Mouse (Mus musculus) midbrain, embryonic 13.5 days (tissue): ENCODE measurements at regions not wholly inside any gene's neighbourhood (a gene's known extent, or its start where the extent isn't known, plus 50 kb on each side); places are given as distances from the start of the nearest gene placed in this dataset.
"Not testable (repeated sequence)": the region's sequence is repeated elsewhere in the genome, so short reads cannot be mapped to it uniquely, and the experiment has no call there.

Source experiments
- ATAC-seq: fragments of 200-750 bp; cut with Nextera tagmentation; 2 replicates; pipeline ENCODE4 v1.8.0; 2017; ENCODE audit warnings: mild to moderate bottlenecking, moderate TSS enrichment, moderate library complexity
- H3K27ac ChIP-seq: fragments of 300-500 bp; sonication (generic); 2 replicates; pipeline ENCODE4 v1.5.1; 2015; ENCODE audit warnings: inconsistent platforms, mild to moderate bottlenecking, moderate library complexity
- H3K27me3 ChIP-seq: fragments of 300-500 bp; sonication (generic); 2 replicates; pipeline ENCODE4 v1.6.1; 2015; ENCODE audit warnings: mild to moderate bottlenecking, inconsistent platforms
- H3K36me3 ChIP-seq: fragments of 300-500 bp; sonication (generic); 2 replicates; pipeline ENCODE4 v1.6.1; 2015; ENCODE audit warnings: mild to moderate bottlenecking, inconsistent platforms
- H3K4me1 ChIP-seq: fragments of 300-500 bp; sonication (generic); replicated peaks from 2 replicates; pipeline ENCODE4 v1.6.1; 2015; ENCODE audit warnings: inconsistent platforms
- H3K4me2 ChIP-seq: fragments of 300-500 bp; sonication (generic); replicated peaks from 2 replicates; pipeline ENCODE4 v1.6.1; 2015; ENCODE audit warnings: moderate library complexity, mild to moderate bottlenecking, inconsistent platforms
- H3K4me3 ChIP-seq: fragments of 300-500 bp; sonication (generic); replicated peaks from 2 replicates; pipeline ENCODE4 v1.5.1; 2015; ENCODE audit warnings: mild to moderate bottlenecking, inconsistent platforms
- H3K9ac ChIP-seq: fragments of 300-500 bp; sonication (generic); replicated peaks from 2 replicates; pipeline ENCODE4 v1.6.1; 2015; ENCODE audit warnings: mild to moderate bottlenecking, inconsistent platforms
- H3K9me3 ChIP-seq: fragments of 300-500 bp; sonication (generic); 2 replicates; pipeline ENCODE4 v1.6.1; 2016; ENCODE audit warnings: mild to moderate bottlenecking, inconsistent platforms
- WGBS: fragments of 180-500 bp; shearing (Covaris S2); methylation state at CpG from one replicate; pipeline ENCODE4 v1.1.7; 2015; 5-methylcytosine and 5-hydroxymethylcytosine counted together

- Histone ChIP-seq H3K9me3 (no peaks in the 10 kb centered on the region), H3K9ac (no peak overlapping the region), H3K27ac (0 out of 2 replicates have a peak overlapping the region, but pooled peaks have one; percentile 12), H3K4me2 (no peak overlapping the region), H3K27me3 (no peaks in the 10 kb centered on the region), H3K4me1 (peaks cover 23% of the 10 kb centered on the region), H3K36me3 (no peaks in the 10 kb centered on the region), H3K4me3 (no peak overlapping the region)
- ATAC-seq: 0 out of 2 replicates have a peak, but pooled peaks have one; percentile 34
- 34% methylated on average over 3 of the region's 3 CpGs for WGBS
These were observed 163.8 kb upstream of the Rapgef5 start for GRCm38 (mm10) chr12:117352511-117352910.

- ATAC-seq: peak; percentile 43; the same call in 1 of the 2 replicates
- H3K9me3 ChIP-seq: no peaks in the 10 kb centered on the region
- peaks cover 19% of the 10 kb centered on the region for H3K4me1 ChIP-seq
- H3K27ac ChIP-seq: no peak overlapping the region
- no peaks in the 10 kb centered on the region for H3K27me3 ChIP-seq
- H3K9ac ChIP-seq: no peak overlapping the region
- H3K36me3 ChIP-seq: no peaks in the 10 kb centered on the region
- H3K4me3 ChIP-seq: no peak overlapping the region
- H3K4me2 ChIP-seq: no peak overlapping the region
These were observed 163.3 kb upstream of the Rapgef5 start for GRCm38 (mm10) chr12:117352938-117353337.

GRCm38 (mm10) chr12:117357811-117358210 lies 158.5 kb upstream of the Rapgef5 start:
- Histone ChIP-seq H3K4me1 (peaks cover 18% of the 10 kb centered on the region), H3K27me3 (no peaks in the 10 kb centered on the region)
- WGBS: 77% methylated on average over 2 of the region's 2 CpGs

GRCm38 (mm10) chr12:117358891-117359290 lies 157.4 kb upstream of the Rapgef5 start:
- Histone ChIP-seq H3K4me2 (no peak overlapping the region), H3K9me3 (no peaks in the 10 kb centered on the region), H3K4me1 (peaks cover 16% of the 10 kb centered on the region), H3K9ac (no peak overlapping the region), H3K36me3 (no peaks in the 10 kb centered on the region), H3K4me3 (no peak overlapping the region), H3K27me3 (no peaks in the 10 kb centered on the region), H3K27ac (no peak overlapping the region)
- WGBS: 98% methylated on average over 3 of the region's 3 CpGs
- ATAC-seq: no peak

More at GRCm38 (mm10) chr12:117357811-117358210, 158.5 kb upstream of the Rapgef5 start:
- H3K9ac ChIP-seq: no peak overlapping the region
- no peak for ATAC-seq
- no peaks in the 10 kb centered on the region for H3K9me3 ChIP-seq
- no peaks in the 10 kb centered on the region for H3K36me3 ChIP-seq
- no peak overlapping the region for H3K27ac ChIP-seq
- no peak overlapping the region for H3K4me3 ChIP-seq
- no peak overlapping the region for H3K4me2 ChIP-seq

- WGBS: 80% methylated on average over 4 of the region's 4 CpGs
These were observed 156.1 kb upstream of the Rapgef5 start for GRCm38 (mm10) chr12:117360215-117360614.

DNA sequence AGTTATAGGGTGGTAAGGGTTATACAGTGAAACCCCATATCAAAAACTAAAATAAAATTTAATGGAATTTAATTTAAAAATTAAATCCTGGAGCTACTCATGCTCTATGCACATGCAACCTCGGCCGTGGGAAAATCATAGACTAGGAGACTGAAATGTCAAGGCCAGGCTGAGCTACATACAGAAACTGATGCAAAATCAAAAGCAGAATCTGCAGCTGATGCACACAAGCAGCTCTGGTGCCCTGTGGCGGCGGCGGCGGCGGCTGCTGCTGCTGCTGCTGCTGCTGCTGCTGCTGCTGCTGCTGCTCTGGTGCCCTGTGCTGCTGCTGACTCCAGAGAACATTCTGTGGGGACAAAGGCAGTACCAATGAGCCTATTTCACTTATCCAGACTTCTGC lies 154.5 kb upstream of the Rapgef5 start:
- Histone ChIP-seq H3K4me3 (no peak overlapping the region), H3K4me2 (no peak overlapping the region), H3K9me3 (no peaks in the 10 kb centered on the region), H3K4me1 (peaks cover 16% of the 10 kb centered on the region), H3K9ac (0 out of 2 replicates have a peak overlapping the region, but pooled peaks have one; percentile 16), H3K27me3 (no peaks in the 10 kb centered on the region), H3K36me3 (no peaks in the 10 kb centered on the region), H3K27ac (0 out of 2 replicates have a peak overlapping the region, but pooled peaks have one; percentile 19)
- ATAC-seq: no peak
- 79% methylated on average over 7 of the region's 7 CpGs for WGBS

More at GRCm38 (mm10) chr12:117360215-117360614, 156.1 kb upstream of the Rapgef5 start:
- H3K4me3 ChIP-seq: no peak overlapping the region
- peaks cover 16% of the 10 kb centered on the region for H3K4me1 ChIP-seq
- no peak for ATAC-seq
- no peaks in the 10 kb centered on the region for H3K36me3 ChIP-seq
- no peaks in the 10 kb centered on the region for H3K27me3 ChIP-seq
- H3K27ac ChIP-seq: no peak overlapping the region
- no peak overlapping the region for H3K4me2 ChIP-seq
- no peak overlapping the region for H3K9ac ChIP-seq
- H3K9me3 ChIP-seq: no peaks in the 10 kb centered on the region

DNA sequence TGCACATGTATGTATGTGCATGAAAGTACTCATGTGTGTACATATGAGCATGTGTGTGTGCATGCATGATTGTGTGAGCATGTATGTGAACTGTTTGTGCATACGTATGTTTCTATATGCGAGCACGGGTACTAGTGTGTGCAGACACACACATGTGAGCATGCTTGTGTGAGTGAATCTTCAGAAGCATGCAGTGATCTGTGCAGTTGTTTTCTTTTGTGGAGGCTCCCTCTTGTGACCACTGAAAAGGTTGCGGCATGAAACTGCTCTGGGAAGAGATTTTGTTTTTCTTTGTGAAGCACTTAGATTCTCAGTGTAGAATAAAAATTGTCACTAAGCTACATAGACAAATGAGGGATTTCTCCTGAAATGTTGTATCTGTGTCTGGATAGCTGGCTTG lies 152.8 kb upstream of the Rapgef5 start:
- H3K4me2 ChIP-seq, H3K27ac ChIP-seq, H3K9ac ChIP-seq, H3K9me3 ChIP-seq, H3K27me3 ChIP-seq, H3K36me3 ChIP-seq, H3K4me3 ChIP-seq: not testable (repeated sequence)
- WGBS: 54% methylated on average over 4 of the region's 4 CpGs
- peak; percentile 77 for ATAC-seq
- peaks cover 16% of the 10 kb centered on the region for H3K4me1 ChIP-seq

DNA sequence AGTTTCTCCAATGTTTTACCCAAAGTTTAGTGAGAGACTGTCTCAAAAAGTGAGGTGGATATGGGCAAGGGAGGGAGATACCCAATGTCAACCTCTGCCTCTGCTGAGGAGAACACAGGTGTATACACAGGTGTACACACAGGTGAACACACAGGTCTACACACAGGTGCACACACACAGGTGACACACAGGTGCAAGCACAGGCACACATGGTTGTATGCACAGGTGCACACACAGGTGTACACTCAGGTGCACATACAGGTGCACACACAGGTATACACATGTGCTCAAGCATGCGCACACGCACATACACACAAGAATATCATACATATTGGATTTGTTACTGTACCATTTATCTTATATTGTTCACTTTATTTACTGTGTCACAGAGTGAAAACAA lies 151.1 kb upstream of the Rapgef5 start:
- no peak overlapping the region for H3K4me2 ChIP-seq
- no peaks in the 10 kb centered on the region for H3K27me3 ChIP-seq
- no peak overlapping the region for H3K27ac ChIP-seq
- H3K9me3 ChIP-seq: no peaks in the 10 kb centered on the region
- no peak overlapping the region for H3K9ac ChIP-seq
- no peak for ATAC-seq
- H3K4me3 ChIP-seq: no peak overlapping the region
- WGBS: 97% methylated on average over 2 of the region's 2 CpGs
- no peaks in the 10 kb centered on the region for H3K36me3 ChIP-seq
- H3K4me1 ChIP-seq: peaks cover 8% of the 10 kb centered on the region

GRCm38 (mm10) chr12:117365876-117366275 lies 150.4 kb upstream of the Rapgef5 start:
- no peak overlapping the region for H3K27ac ChIP-seq
- 53% methylated on average over 5 of the region's 5 CpGs for WGBS
- H3K4me1 ChIP-seq: peaks cover 5% of the 10 kb centered on the region; the same call in 1 of the 2 replicates
- H3K36me3 ChIP-seq: no peaks in the 10 kb centered on the region
- H3K4me3 ChIP-seq: no peak overlapping the region
- no peak overlapping the region for H3K4me2 ChIP-seq
- ATAC-seq: no peak
- no peak overlapping the region for H3K9ac ChIP-seq
- H3K9me3 ChIP-seq: no peaks in the 10 kb centered on the region
- H3K27me3 ChIP-seq: no peaks in the 10 kb centered on the region

DNA sequence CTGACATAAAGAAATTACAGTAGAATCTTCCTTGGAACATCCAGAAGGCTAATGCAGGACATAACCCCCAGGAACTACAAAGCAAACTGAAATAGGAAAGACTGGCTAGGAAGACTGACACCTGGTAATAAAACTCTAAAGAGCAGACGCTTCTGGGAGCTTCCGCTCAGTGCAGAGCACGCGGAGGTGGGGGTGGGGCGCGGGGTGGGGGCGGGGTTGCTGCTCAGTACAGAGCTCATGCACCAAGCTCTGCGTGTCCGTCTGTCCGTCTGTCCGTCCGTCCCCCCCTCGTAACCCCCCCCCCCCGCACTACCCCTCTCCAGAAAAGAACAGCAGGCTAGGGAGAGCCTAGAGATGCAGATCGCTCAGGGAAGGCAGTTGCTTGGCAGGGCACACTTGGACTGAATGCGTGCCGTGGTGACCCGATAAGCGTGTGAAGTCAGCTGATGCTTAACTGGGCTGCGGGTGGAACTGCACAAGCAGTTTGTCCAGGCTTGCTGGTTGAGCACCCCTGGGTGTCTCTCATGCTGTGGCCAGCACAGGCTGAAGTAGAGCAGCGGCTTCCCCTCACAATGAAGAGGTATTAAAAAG lies 137.9 kb upstream of the Rapgef5 start:
- no peaks in the 10 kb centered on the region for H3K27me3 ChIP-seq
- H3K36me3 ChIP-seq: no peaks in the 10 kb centered on the region
- no peak overlapping the region for H3K27ac ChIP-seq
- no peaks in the 10 kb centered on the region for H3K9me3 ChIP-seq
- 82% methylated on average over 21 of the region's 21 CpGs for WGBS
- no peaks in the 10 kb centered on the region for H3K4me1 ChIP-seq
- ATAC-seq: 0 out of 2 replicates have a peak, but pooled peaks have one; percentile 9
- no peak overlapping the region for H3K4me2 ChIP-seq
- no peak overlapping the region for H3K9ac ChIP-seq
- no peak overlapping the region for H3K4me3 ChIP-seq

- Histone ChIP-seq H3K4me2 (no peak overlapping the region), H3K9ac (no peak overlapping the region), H3K4me1 (no peaks in the 10 kb centered on the region), H3K9me3 (no peaks in the 10 kb centered on the region), H3K27ac (no peak overlapping the region), H3K27me3 (no peaks in the 10 kb centered on the region), H3K36me3 (no peaks in the 10 kb centered on the region), H3K4me3 (no peak overlapping the region)
- WGBS: 90% methylated on average over 16 of the region's 16 CpGs
- no peak for ATAC-seq
These were observed 137.0 kb upstream of the Rapgef5 start for GRCm38 (mm10) chr12:117379103-117379850.

- no peak for ATAC-seq
- no peak overlapping the region for H3K4me3 ChIP-seq
- H3K27me3 ChIP-seq: no peaks in the 10 kb centered on the region
- no peaks in the 10 kb centered on the region for H3K9me3 ChIP-seq
- H3K4me2 ChIP-seq: no peak overlapping the region
- H3K36me3 ChIP-seq: no peaks in the 10 kb centered on the region
- WGBS: 75% methylated on average over 6 of the region's 6 CpGs
- H3K27ac ChIP-seq: no peak overlapping the region
- no peaks in the 10 kb centered on the region for H3K4me1 ChIP-seq
- no peak overlapping the region for H3K9ac ChIP-seq
These were observed 135.4 kb upstream of the Rapgef5 start for GRCm38 (mm10) chr12:117380836-117381235.
